Mouse (Mus musculus) stomach, embryonic 14.5 days (tissue): ENCODE measurements around the gene Met. TPM values are rescaled to one million over a fixed set of nuclear protein-coding genes. Genes with fewer than 3 reads are reported as not detected.

Source experiments
- ATAC-seq: fragments of 200-750 bp; cut with Nextera tagmentation; 2 replicates; pipeline ENCODE4 v1.8.0; 2017; ENCODE audit warnings: low read depth, moderate TSS enrichment; ENCODE audit not compliant: insufficient number of reproducible peaks, insufficient read depth, low FRiP score
- H3K27ac ChIP-seq: fragments of 300-500 bp; sonication (generic); 2 replicates; pipeline ENCODE4 v1.5.1; 2014; ENCODE audit warnings: mild to moderate bottlenecking, low read length, moderate library complexity, mixed read lengths
- H3K27me3 ChIP-seq: fragments of 300-500 bp; sonication (generic); 2 replicates; pipeline ENCODE4 v1.6.1; 2014; ENCODE audit warnings: low read length, control low read depth, mixed read lengths; ENCODE audit not compliant: control insufficient read depth, insufficient read depth
- H3K36me3 ChIP-seq: fragments of 300-500 bp; sonication (generic); 2 replicates; pipeline ENCODE4 v1.6.1; 2014; ENCODE audit warnings: mild to moderate bottlenecking, control low read depth, low read length, moderate library complexity, mixed read lengths; ENCODE audit not compliant: control insufficient read depth, insufficient read depth
- H3K4me1 ChIP-seq: fragments of 300-500 bp; sonication (generic); 2 replicates; pipeline ENCODE4 v1.6.1; 2014; ENCODE audit warnings: low read length, control low read depth, mixed read lengths; ENCODE audit not compliant: control insufficient read depth, insufficient read depth
- H3K4me2 ChIP-seq: fragments of 300-500 bp; sonication (generic); replicated peaks from 2 replicates; pipeline ENCODE4 v1.6.1; 2014; ENCODE audit warnings: low read depth, low read length, control low read depth
- H3K4me3 ChIP-seq: fragments of 300-500 bp; sonication (generic); 2 replicates; pipeline ENCODE4 v1.5.1; 2014; ENCODE audit warnings: low read depth, low read length, control low read depth
- H3K9ac ChIP-seq: fragments of 300-500 bp; sonication (generic); replicated peaks from 2 replicates; pipeline ENCODE4 v1.6.1; 2014; ENCODE audit warnings: low read depth, mild to moderate bottlenecking, control low read depth, low read length, moderate library complexity, mixed read lengths
- H3K9me3 ChIP-seq: fragments of 300-500 bp; sonication (generic); 2 replicates; pipeline ENCODE4 v1.6.1; 2016; ENCODE audit warnings: low read depth, low read length, control low read depth; ENCODE audit not compliant: control insufficient read depth
- WGBS: fragments of 180-500 bp; shearing (Covaris S2); extraction: QIAGEN DNeasy Blood & Tissue Kit; methylation state at CpG from one replicate; pipeline ENCODE4 v1.1.7; 2014; 5-methylcytosine and 5-hydroxymethylcytosine counted together
- polyA plus RNA-seq: library from polyadenylated mRNA; unstranded; fragments of >200 nt; fragmentation: Nextera tagmentation; extraction: Ambion mirVana; gene quantifications from 2 replicates; pipeline ENCODE4 v1.2.1, GENCODE M21; 2014

Gene Met
- polyA plus RNA-seq, 1 experiment from 2014 or later: 15.8 TPM

- no peak overlapping the region for H3K4me3 ChIP-seq
- no peaks in the 10 kb centered on the region for H3K9me3 ChIP-seq
- H3K36me3 ChIP-seq: no peaks in the 10 kb centered on the region
- no peak overlapping the region for H3K9ac ChIP-seq
- H3K27me3 ChIP-seq: no peaks in the 10 kb centered on the region
- WGBS: 81% methylated on average over 4 of the region's 4 CpGs
- no peak overlapping the region for H3K4me2 ChIP-seq
- no peak for ATAC-seq
- no peaks in the 10 kb centered on the region for H3K4me1 ChIP-seq
- no peak overlapping the region for H3K27ac ChIP-seq
Observed at GRCm38 (mm10) chr6:17612652-17613051, 149.1 kb downstream of the Met start.

- Histone ChIP-seq H3K9ac (no peak overlapping the region), H3K27me3 (no peaks in the 10 kb centered on the region), H3K4me1 (no peaks in the 10 kb centered on the region), H3K27ac (no peak overlapping the region), H3K9me3 (no peaks in the 10 kb centered on the region), H3K4me2 (no peak overlapping the region), H3K4me3 (no peak overlapping the region), H3K36me3 (no peaks in the 10 kb centered on the region)
- ATAC-seq: no peak
- WGBS: 80% methylated on average over 4 of the region's 4 CpGs
Observed at GRCm38 (mm10) chr6:17620823-17621222, 157.2 kb downstream of the Met start.

- ATAC-seq: no peak
- Histone ChIP-seq H3K4me3 (no peak overlapping the region), H3K36me3 (no peaks in the 10 kb centered on the region), H3K9me3 (no peaks in the 10 kb centered on the region), H3K4me2 (no peak overlapping the region), H3K27ac (no peak overlapping the region), H3K4me1 (no peaks in the 10 kb centered on the region), H3K9ac (no peak overlapping the region), H3K27me3 (no peaks in the 10 kb centered on the region)
- 35% methylated on average over 3 of the region's 3 CpGs for WGBS
Observed at GRCm38 (mm10) chr6:17621436-17621835, 157.8 kb downstream of the Met start.

Other genes with a start within 250 kb of the Met start
- gene Cav2, start 182.6 kb upstream of the Met start, polyA plus RNA-seq: 49.5 and 58.0 TPM in 2 replicates
- gene Cav1, start 157.5 kb upstream of the Met start, polyA plus RNA-seq: 350 and 378 TPM in 2 replicates
- gene Capza2, start 172.4 kb downstream of the Met start, polyA plus RNA-seq: 242 and 253 TPM in 2 replicates
- 26.6 and 29.9 TPM in 2 replicates for gene St7, start 229.1 kb downstream of the Met start, polyA plus RNA-seq